Mouse (Mus musculus) liver, postnatal 0 days (tissue): Measurements from ENCODE around the gene Ccdc88a.

Source experiments
- CTCF ChIP-seq: sonication (generic); IDR thresholded peaks from 2 replicates; pipeline ENCODE4 v1.5.1; 2016; ENCODE audit warnings: antibody characterized with exemption, low read depth
- EP300 ChIP-seq: IDR thresholded peaks from 2 replicates; pipeline ENCODE4 v1.6.1; 2016; ENCODE audit warnings: antibody characterized with exemption, low read depth, mild to moderate bottlenecking

- no peak for TF ChIP-seq CTCF
- no peak for TF ChIP-seq EP300
Observed at GRCm38 (mm10) chr11:29493135-29493534, 119.7 kb downstream of the Ccdc88a start.
